Mouse (Mus musculus) liver, embryonic 14.5 days (tissue): Measurements from ENCODE around the gene Elavl1. TPM values are rescaled to one million over a fixed set of nuclear protein-coding genes. Genes with fewer than 3 reads are reported as not detected.
A peak's percentile ranks its signal among the peaks of the same experiment; 100 is the strongest.

Experiments
- ATAC-seq: fragments of 200-750 bp; cut with Nextera tagmentation; 2 replicates; pipeline ENCODE4 v1.8.0; 2017; ENCODE audit warnings: moderate number of reproducible peaks, mild to moderate bottlenecking, moderate library complexity; ENCODE audit not compliant: insufficient read depth
- DNase-seq, 3 experiments: peaks; one replicate each; pipeline ENCODE4 v3.0.0-alpha.2; 2012 to 2013; ENCODE audit warnings: low read depth in 3 of 3, low spot score in 3 of 3
- H3K27ac ChIP-seq: fragments of 300-500 bp; sonication (generic); 2 replicates; pipeline ENCODE4 v1.5.1; 2014; ENCODE audit warnings: moderate library complexity, mild to moderate bottlenecking, control low read depth, inconsistent platforms
- H3K27me3 ChIP-seq: fragments of 300-500 bp; sonication (generic); 2 replicates; pipeline ENCODE4 v1.6.1; 2014; ENCODE audit warnings: mild to moderate bottlenecking, low read length, moderate library complexity; ENCODE audit not compliant: control insufficient read depth, insufficient read depth
- H3K36me3 ChIP-seq: fragments of 300-500 bp; sonication (generic); replicated peaks from 2 replicates; pipeline ENCODE4 v1.6.1; 2014; ENCODE audit warnings: low read depth; ENCODE audit not compliant: control insufficient read depth, insufficient read depth
- H3K4me1 ChIP-seq, 2 experiments: fragments of 200-500 bp in 1 of 2; fragments of 300-500 bp in 1 of 2; sonication (generic) in 1 of 2; replicated peaks; 2 replicates each; pipeline ENCODE4 v1.6.1; 2012 to 2014; ENCODE audit warnings: antibody characterized with exemption in 1 of 2, inconsistent platforms in 1 of 2, low read length in 1 of 2; ENCODE audit not compliant: control insufficient read depth in 2 of 2, insufficient read depth in 2 of 2
- H3K4me2 ChIP-seq: fragments of 300-500 bp; sonication (generic); 2 replicates; pipeline ENCODE4 v1.6.1; 2014; ENCODE audit warnings: low read depth, mild to moderate bottlenecking, control low read depth, moderate library complexity
- H3K4me3 ChIP-seq, 2 experiments: fragments of 200-500 bp in 1 of 2; fragments of 300-500 bp in 1 of 2; sonication (generic) in 1 of 2; 2 replicates each; pipeline ENCODE4 v1.5.1; 2012 to 2014; ENCODE audit warnings: low read depth in 2 of 2, low read length in 2 of 2, mild to moderate bottlenecking in 2 of 2, control low read depth in 1 of 2, inconsistent platforms in 1 of 2, moderate library complexity in 1 of 2; ENCODE audit not compliant: insufficient read depth in 1 of 2
- H3K9ac ChIP-seq: fragments of 300-500 bp; sonication (generic); replicated peaks from 2 replicates; pipeline ENCODE4 v1.6.1; 2014; ENCODE audit warnings: mild to moderate bottlenecking, control low read depth, moderate library complexity
- H3K9me3 ChIP-seq: fragments of 300-500 bp; sonication (generic); 2 replicates; pipeline ENCODE4 v1.6.1; 2016; ENCODE audit warnings: low read length, mixed read lengths; ENCODE audit not compliant: control insufficient read depth
- CTCF ChIP-seq: IDR thresholded peaks from 2 replicates; pipeline ENCODE4 v1.5.1; 2016; ENCODE audit warnings: antibody characterized with exemption, low read depth, control low read depth
- EP300 ChIP-seq: IDR thresholded peaks from 2 replicates; pipeline ENCODE4 v1.6.1; 2016; ENCODE audit warnings: antibody characterized with exemption, low read depth
- WGBS: fragments of 180-500 bp; shearing (Covaris S2); extraction: QIAGEN DNeasy Blood & Tissue Kit; methylation state at CpG from one replicate; pipeline ENCODE4 v1.1.7; 2014; ENCODE audit not compliant: insufficient replicate concordance; 5-methylcytosine and 5-hydroxymethylcytosine counted together
- polyA plus RNA-seq, 2 experiments: library from polyadenylated mRNA; depleted of rRNA in 1 of 2; stranded (reverse) in 1 of 2; unstranded in 1 of 2; fragments of >200 nt; fragmentation: Nextera tagmentation in 1 of 2; extraction: Ambion mirVana in 1 of 2; gene quantifications; 2 replicates each; pipeline versions ENCODE4 v1.2.1 to v1.2.3; 2012 to 2014

Gene Elavl1
- polyA plus RNA-seq, 2 experiments: 32.5 to 94.5 TPM

DNA sequence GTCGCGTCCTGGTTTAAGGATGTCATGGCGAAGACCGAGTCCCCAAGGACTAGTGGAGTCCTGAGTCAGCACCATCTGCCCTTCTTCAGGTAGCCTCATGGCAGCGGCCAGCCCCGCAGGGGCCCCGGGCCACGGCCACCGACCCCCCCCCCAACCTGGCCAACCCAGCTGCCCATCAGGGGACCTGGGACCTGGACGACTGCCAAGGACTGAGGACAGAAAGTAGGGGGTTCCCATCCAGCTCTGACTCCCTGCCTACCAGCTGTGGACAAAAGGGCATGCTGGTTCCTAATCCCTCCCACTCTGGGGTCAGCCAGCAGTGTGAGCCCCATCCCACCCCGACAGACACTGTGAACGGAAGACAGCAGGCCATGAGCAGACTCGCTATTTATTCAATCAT, 79.5 kb downstream of the Elavl1 start:
- no peak for DNase-seq
- H3K27me3 ChIP-seq: no peaks in the 10 kb centered on the region
- no peak overlapping the region for H3K27ac ChIP-seq
- 86% methylated on average over 13 of the region's 13 CpGs for WGBS
- H3K4me2 ChIP-seq: no peak overlapping the region
- H3K9me3 ChIP-seq: no peaks in the 10 kb centered on the region
- ATAC-seq: no peak
- TF ChIP-seq EP300 (no peak), CTCF (no peak)
- H3K36me3 ChIP-seq: peaks cover 21% of the 10 kb centered on the region
- H3K4me1 ChIP-seq: no peaks in the 10 kb centered on the region; a peak in 1 of 4 replicates
- H3K4me3 ChIP-seq: no peak overlapping the region
- no peak overlapping the region for H3K9ac ChIP-seq

DNA sequence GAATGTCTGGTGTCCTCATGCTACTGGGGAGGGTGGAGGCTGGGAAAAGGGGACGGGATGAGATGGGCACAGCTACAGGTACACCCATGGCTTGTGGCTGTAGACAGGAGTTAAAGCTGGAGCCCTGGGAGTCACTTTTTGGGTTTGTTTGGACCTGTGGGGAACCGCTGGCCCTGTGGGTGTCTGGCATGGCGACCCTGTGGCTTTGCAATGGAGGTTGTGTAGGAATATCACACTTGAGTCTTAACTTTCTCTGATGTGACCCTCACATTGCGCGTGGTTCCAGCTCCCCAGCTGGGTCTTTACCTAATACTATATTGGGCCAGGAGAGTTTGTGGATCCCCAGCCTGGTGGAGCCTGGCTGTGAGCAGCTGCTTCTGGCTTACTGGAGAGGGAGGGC, 80.2 kb downstream of the Elavl1 start:
- Histone ChIP-seq H3K36me3 (peaks cover 21% of the 10 kb centered on the region), H3K9me3 (no peaks in the 10 kb centered on the region), H3K4me3 (no peak overlapping the region), H3K4me1 (peaks cover 1 to 3% of the 10 kb centered on the region in 2 experiments; a peak in 3 of 4 replicates), H3K4me2 (no peak overlapping the region), H3K27me3 (no peaks in the 10 kb centered on the region), H3K9ac (no peak overlapping the region), H3K27ac (no peak overlapping the region)
- TF ChIP-seq CTCF: no peak
- no peak for TF ChIP-seq EP300
- ATAC-seq (no peak), DNase-seq (no peak)
- WGBS: 84% methylated on average over 5 of the region's 5 CpGs

DNA sequence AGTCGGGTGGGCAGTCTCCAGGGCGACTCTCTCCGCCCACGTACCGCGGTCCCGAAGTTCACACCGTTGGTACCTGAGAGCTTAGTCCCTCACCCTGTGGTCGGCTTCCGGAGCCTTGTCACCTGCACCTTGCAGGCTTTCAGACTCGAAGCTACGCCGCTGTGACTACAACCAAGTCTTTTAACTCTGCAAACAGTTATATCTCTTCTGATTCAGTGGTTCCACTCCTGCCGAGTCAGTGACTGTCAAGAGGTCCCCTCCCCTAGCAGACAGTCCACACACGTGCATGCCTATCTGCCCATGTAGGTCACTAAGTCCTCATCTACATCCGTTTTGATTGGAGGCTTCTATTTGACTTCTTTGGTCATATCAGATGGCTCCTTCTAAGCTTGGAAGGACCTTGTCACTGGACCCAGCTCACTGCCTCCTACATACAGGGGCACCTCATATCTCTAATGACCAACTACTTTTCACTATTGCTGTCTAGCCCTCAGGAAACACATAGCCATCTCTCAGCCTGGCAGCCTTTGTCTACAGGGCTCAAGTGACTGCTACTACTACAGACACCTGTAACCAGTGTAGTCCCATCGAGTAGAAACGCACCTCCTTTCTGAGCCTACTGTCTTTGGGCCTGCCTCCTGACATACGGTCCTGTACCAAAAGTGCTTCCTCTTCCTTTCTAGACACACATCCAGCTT, 85.9 kb downstream of the Elavl1 start:
- peaks cover 7% of the 10 kb centered on the region for H3K36me3 ChIP-seq
- no peak for DNase-seq

DNA sequence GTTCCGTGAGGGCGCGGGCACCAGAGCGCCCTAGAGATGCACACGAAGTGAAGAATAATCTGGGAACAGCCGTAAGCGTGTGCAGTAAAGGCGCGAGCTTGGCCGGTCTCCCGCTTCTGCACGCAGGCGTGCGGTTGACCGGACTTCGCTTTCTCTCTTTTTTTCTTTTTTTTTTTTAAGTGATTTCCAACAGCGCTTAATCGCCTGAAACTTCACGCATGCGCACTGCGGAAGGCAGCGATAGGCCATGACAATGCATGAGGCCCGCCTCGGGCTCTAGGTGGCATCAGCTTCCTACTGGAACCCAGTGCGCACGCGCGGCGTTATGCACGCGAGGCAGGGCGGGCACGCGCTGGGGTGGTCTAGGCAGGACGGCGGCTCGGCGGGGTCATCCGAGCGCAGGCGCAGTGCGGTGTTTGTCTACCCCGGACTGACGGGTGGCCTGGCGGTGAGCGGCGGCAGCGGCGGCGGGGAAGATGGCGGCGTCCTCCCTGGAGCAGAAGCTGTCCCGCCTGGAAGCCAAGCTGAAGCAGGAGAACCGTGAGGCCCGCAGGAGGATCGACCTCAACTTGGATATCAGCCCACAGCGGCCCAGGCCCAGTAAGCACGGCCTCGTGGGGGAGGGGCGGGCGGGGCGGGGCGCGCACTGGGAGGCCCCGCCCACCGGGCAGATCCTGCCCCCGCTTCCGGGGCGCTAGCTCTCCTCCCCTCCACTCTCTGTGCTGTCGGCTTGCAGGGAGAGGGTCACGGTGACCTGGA, 86.6 kb downstream of the Elavl1 start, which contains the start of the genes Map2k7 and Gm49320:
Gene Map2k7 (plus strand): TSS at position 307 of the 759 bp plus-strand sequence.
Gene Gm49320 (plus strand): TSS at position 432 of the 759 bp plus-strand sequence.
- Histone ChIP-seq H3K4me1 (peaks cover 11 to 21% of the 10 kb centered on the region in 2 experiments), H3K27ac (peak within 1 kb of the TSS; percentile 87), H3K9ac (peak within 1 kb of the TSS; percentile 76), H3K27me3 (no peaks in the 10 kb centered on the region), H3K4me2 (peak within 1 kb of the TSS; percentile 83), H3K9me3 (no peaks in the 10 kb centered on the region), H3K4me3 (peak within 1 kb of the TSS; percentile 77 to 81), H3K36me3 (peaks cover 3% of the 10 kb centered on the region)
- under 1% methylated on average over 64 of the region's 71 CpGs for WGBS
- peak; percentile 95 to 96 (median 96) for DNase-seq
- TF ChIP-seq EP300: no peak
- peak; percentile 71 for TF ChIP-seq CTCF
- ATAC-seq: peak; percentile 93

More for the DNA sequence above, 85.9 kb downstream of the Elavl1 start:
- H3K4me2 ChIP-seq: peak overlapping the region; percentile 83
- peaks cover 11 to 21% of the 10 kb centered on the region in 2 experiments for H3K4me1 ChIP-seq
- TF ChIP-seq EP300: no peak
- no peak for TF ChIP-seq CTCF
- no peaks in the 10 kb centered on the region for H3K9me3 ChIP-seq
- peak overlapping the region; percentile 87 for H3K27ac ChIP-seq
- peak overlapping the region; percentile 77 to 81 for H3K4me3 ChIP-seq
- 7% methylated on average over 19 of the region's 19 CpGs for WGBS
- H3K27me3 ChIP-seq: no peaks in the 10 kb centered on the region
- peak; percentile 32 for ATAC-seq
- H3K9ac ChIP-seq: peak overlapping the region; percentile 76

DNA sequence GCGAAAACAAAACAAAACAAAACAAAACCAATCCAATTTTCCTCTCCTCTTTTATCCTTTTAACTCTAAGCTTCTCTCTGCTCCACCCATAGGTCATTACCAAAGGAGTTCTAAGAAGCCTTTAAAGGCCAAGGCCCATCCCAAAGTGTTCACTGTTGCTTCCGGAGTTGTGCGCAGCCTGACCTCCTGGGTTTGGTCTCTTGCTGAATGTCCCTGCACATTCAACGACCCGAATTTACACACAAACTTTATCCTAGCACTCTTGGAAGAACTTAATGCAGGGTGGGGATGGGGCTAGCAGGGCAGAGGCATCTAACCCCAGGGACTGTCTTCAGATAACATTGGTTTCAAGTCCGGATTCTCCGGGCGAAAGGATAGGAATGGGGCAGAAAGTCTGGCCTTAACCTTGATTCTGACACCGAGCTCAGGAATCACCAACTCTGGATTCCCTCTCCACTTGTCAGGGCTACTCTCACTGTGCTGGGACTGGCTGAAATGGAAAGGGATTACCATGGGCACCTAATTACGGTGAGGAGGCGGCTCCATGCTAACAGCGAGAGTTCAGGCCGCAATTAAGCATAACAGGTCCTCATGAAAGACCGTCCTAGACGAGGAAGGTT, 87.3 kb downstream of the Elavl1 start:
- Histone ChIP-seq H3K27me3 (no peaks in the 10 kb centered on the region), H3K36me3 (peaks cover 3% of the 10 kb centered on the region), H3K9me3 (no peaks in the 10 kb centered on the region), H3K4me3 (peak overlapping the region; percentile 77 to 81), H3K4me1 (peaks cover 11 to 21% of the 10 kb centered on the region in 2 experiments), H3K27ac (peak overlapping the region; percentile 85), H3K4me2 (peak overlapping the region; percentile 83), H3K9ac (peak overlapping the region; percentile 76)
- 17% methylated on average over 15 of the region's 15 CpGs for WGBS
- TF ChIP-seq EP300: no peak
- DNase-seq (no peak), ATAC-seq (no peak)

Other genes starting within 250 kb of the Elavl1 start
- gene Cd209f, start 219.6 kb downstream of the Elavl1 start, polyA plus RNA-seq (2012; rRNA removed): 0.27 and 0.48 TPM in 2 replicates
- gene Cd209f, start 219.6 kb downstream of the Elavl1 start, polyA plus RNA-seq (2014; fragmentation: Nextera tagmentation; extraction: Ambion mirVana): 0.76 and 0.97 TPM in 2 replicates
- gene Cd209g, start 191.3 kb downstream of the Elavl1 start, polyA plus RNA-seq (2012; rRNA removed): 0.03 TPM in 1 of 2 replicates, not detected in the other
- gene Cd209g, start 191.3 kb downstream of the Elavl1 start, polyA plus RNA-seq (2014; fragmentation: Nextera tagmentation; extraction: Ambion mirVana): 0.14 TPM in 1 of 2 replicates, not detected in the other
- gene Evi5l, start 158.8 kb downstream of the Elavl1 start, polyA plus RNA-seq (2012; rRNA removed): 3.3 TPM in 2 replicates
- gene Evi5l, start 158.8 kb downstream of the Elavl1 start, polyA plus RNA-seq (2014; fragmentation: Nextera tagmentation; extraction: Ambion mirVana): 3.4 and 4.9 TPM in 2 replicates
- 0.22 and 0.39 TPM in 2 replicates for gene Prr36, start 108.0 kb downstream of the Elavl1 start, polyA plus RNA-seq (2012; rRNA removed)
- gene Prr36, start 108.0 kb downstream of the Elavl1 start, polyA plus RNA-seq (2014; fragmentation: Nextera tagmentation; extraction: Ambion mirVana): 0.17 and 0.33 TPM in 2 replicates
- 0.03 and 0.04 TPM in 2 replicates for gene Lrrc8e, start 98.6 kb downstream of the Elavl1 start, polyA plus RNA-seq (2012; rRNA removed)
- gene Lrrc8e, start 98.6 kb downstream of the Elavl1 start, polyA plus RNA-seq (2014; fragmentation: Nextera tagmentation; extraction: Ambion mirVana): 0.13 and 0.18 TPM in 2 replicates
- 11.7 and 13.2 TPM in 2 replicates for gene Map2k7, start 86.7 kb downstream of the Elavl1 start, polyA plus RNA-seq (2012; rRNA removed)
- gene Map2k7, start 86.7 kb downstream of the Elavl1 start, polyA plus RNA-seq (2014; fragmentation: Nextera tagmentation; extraction: Ambion mirVana): 6.6 and 7.8 TPM in 2 replicates
- gene Gm49320, start 86.5 kb downstream of the Elavl1 start, polyA plus RNA-seq (2012; rRNA removed): 0.47 and 0.66 TPM in 2 replicates
- gene Gm49320, start 86.5 kb downstream of the Elavl1 start, polyA plus RNA-seq (2014; fragmentation: Nextera tagmentation; extraction: Ambion mirVana): 0.05 and 0.14 TPM in 2 replicates
- 5.2 and 6.4 TPM in 2 replicates for gene Tgfbr3l, start 77.2 kb downstream of the Elavl1 start, polyA plus RNA-seq (2012; rRNA removed)
- gene Tgfbr3l, start 77.2 kb downstream of the Elavl1 start, polyA plus RNA-seq (2014; fragmentation: Nextera tagmentation; extraction: Ambion mirVana): 0.30 and 0.34 TPM in 2 replicates
- gene Snapc2, start 72.3 kb downstream of the Elavl1 start, polyA plus RNA-seq (2012; rRNA removed): 11.5 and 13.0 TPM in 2 replicates
- 14.1 and 15.5 TPM in 2 replicates for gene Snapc2, start 72.3 kb downstream of the Elavl1 start, polyA plus RNA-seq (2014; fragmentation: Nextera tagmentation; extraction: Ambion mirVana)
- gene Ctxn1, start 66.1 kb downstream of the Elavl1 start, polyA plus RNA-seq (2012; rRNA removed): 3.0 and 4.6 TPM in 2 replicates
- gene Ctxn1, start 66.1 kb downstream of the Elavl1 start, polyA plus RNA-seq (2014; fragmentation: Nextera tagmentation; extraction: Ambion mirVana): 1.1 and 1.2 TPM in 2 replicates
- 28.3 and 41.3 TPM in 2 replicates for gene Timm44, start 49.5 kb downstream of the Elavl1 start, polyA plus RNA-seq (2012; rRNA removed)
- gene Timm44, start 49.5 kb downstream of the Elavl1 start, polyA plus RNA-seq (2014; fragmentation: Nextera tagmentation; extraction: Ambion mirVana): 38.5 and 42.4 TPM in 2 replicates
- gene Ccl25, start 203 bp downstream of the Elavl1 start, polyA plus RNA-seq (2012; rRNA removed): 4.2 TPM in 2 replicates
- 4.0 and 5.2 TPM in 2 replicates for gene Ccl25, start 203 bp downstream of the Elavl1 start, polyA plus RNA-seq (2014; fragmentation: Nextera tagmentation; extraction: Ambion mirVana)
- 1.0 and 1.4 TPM in 2 replicates for gene Cers4, start 167.6 kb upstream of the Elavl1 start, polyA plus RNA-seq (2012; rRNA removed)
- gene Cers4, start 167.6 kb upstream of the Elavl1 start, polyA plus RNA-seq (2014; fragmentation: Nextera tagmentation; extraction: Ambion mirVana): 1.2 and 1.7 TPM in 2 replicates